Mouse (Mus musculus) heart, embryonic 10.5 days (tissue): ENCODE measurements around the gene Rbm41. TPM values are rescaled to one million over a fixed set of nuclear protein-coding genes. Genes with fewer than 3 reads are reported as not detected.

ENCODE experiments used
- DNase-seq: peaks from one replicate; pipeline ENCODE4 v3.0.0-alpha.2; 2017; ENCODE audit warnings: low spot score
- H3K27ac ChIP-seq: fragments of 300-500 bp; sonication (generic); 2 replicates; pipeline ENCODE4 v1.5.1; 2016; ENCODE audit warnings: mild to moderate bottlenecking
- H3K27me3 ChIP-seq: fragments of 300-500 bp; sonication (generic); 2 replicates; pipeline ENCODE4 v1.6.1; 2016; ENCODE audit warnings: mild to moderate bottlenecking; ENCODE audit not compliant: poor library complexity, insufficient read depth, severe bottlenecking
- H3K36me3 ChIP-seq: fragments of 300-500 bp; sonication (generic); 2 replicates; pipeline ENCODE4 v1.6.1; 2016; ENCODE audit warnings: mild to moderate bottlenecking, moderate library complexity
- H3K4me1 ChIP-seq: fragments of 300-500 bp; sonication (generic); 2 replicates; pipeline ENCODE4 v1.6.1; 2016; ENCODE audit warnings: mild to moderate bottlenecking
- H3K4me3 ChIP-seq: fragments of 300-500 bp; sonication (generic); 2 replicates; pipeline ENCODE4 v1.5.1; 2016; ENCODE audit warnings: mild to moderate bottlenecking, moderate library complexity
- H3K9me3 ChIP-seq: fragments of 300-500 bp; sonication (generic); 2 replicates; pipeline ENCODE4 v1.6.1; 2016; ENCODE audit warnings: mild to moderate bottlenecking, moderate library complexity
- WGBS: fragments of 180-500 bp; shearing (Covaris S2); methylation state at CpG from one replicate; pipeline ENCODE4 v1.1.7; 2016; 5-methylcytosine and 5-hydroxymethylcytosine counted together
- polyA plus RNA-seq: library from polyadenylated mRNA; unstranded; fragments of >200 nt; fragmentation: Nextera tagmentation; extraction: Ambion mirVana; gene quantifications from 2 replicates; pipeline ENCODE4 v1.2.1, GENCODE M21; 2016

Rbm41 gene
- polyA plus RNA-seq, 1 experiment from 2014 or later: 5.5 TPM

- no peaks in the 10 kb centered on the region for H3K4me1 ChIP-seq
- DNase-seq: no peak
Measured at GRCm38 (mm10) chrX:139854795-139855194, 143.6 kb downstream of the Rbm41 start.

GRCm38 (mm10) chrX:139841091-139841490 is 157.3 kb downstream of the Rbm41 start:
- H3K36me3 ChIP-seq: no peaks in the 10 kb centered on the region
- no peak for DNase-seq
- H3K4me3 ChIP-seq: no peak overlapping the region
- no peaks in the 10 kb centered on the region for H3K9me3 ChIP-seq
- H3K27me3 ChIP-seq: no peaks in the 10 kb centered on the region
- 72% methylated on average over 6 of the region's 6 CpGs for WGBS
- no peaks in the 10 kb centered on the region for H3K4me1 ChIP-seq
- no peak overlapping the region for H3K27ac ChIP-seq

More at GRCm38 (mm10) chrX:139854795-139855194, 143.6 kb downstream of the Rbm41 start:
- Histone ChIP-seq H3K36me3 (no peaks in the 10 kb centered on the region), H3K4me3 (no peak overlapping the region), H3K9me3 (no peaks in the 10 kb centered on the region), H3K27ac (no peak overlapping the region), H3K27me3 (no peaks in the 10 kb centered on the region)
- WGBS: 86% methylated on average over 4 of the region's 4 CpGs

Other genes starting within 250 kb of the Rbm41 start
- not detected in 2 replicates for gene Ripply1, start 216.2 kb downstream of the Rbm41 start, polyA plus RNA-seq
- 0.30 TPM in 1 of 2 replicates, not detected in the other for gene Cldn2, start 197.8 kb downstream of the Rbm41 start, polyA plus RNA-seq
- gene Morc4, start 126.9 kb downstream of the Rbm41 start, polyA plus RNA-seq: 10.1 and 12.6 TPM in 2 replicates
- gene Nup62cl, start 64.1 kb upstream of the Rbm41 start, polyA plus RNA-seq: 3.7 and 5.8 TPM in 2 replicates
- not detected in 2 replicates for gene Pih1h3b, start 64.3 kb upstream of the Rbm41 start, polyA plus RNA-seq